Mouse (Mus musculus): ENCODE results near the gene Olfr1308.

- TF ChIP-seq CTCF (IDR thresholded peaks at IDR 0.05; ENCODE audit: extremely low read depth, insufficient read depth, insufficient read length, insufficient replicate concordance): no peak
- no peak for TF ChIP-seq POLR2A (IDR thresholded peaks at IDR 0.05; ENCODE audit: low read depth, low read length)
Measured at GRCm38 (mm10) chr2:111990181-111990580, 25.4 kb upstream of the Olfr1308 start, which contains the start of gene Olfr1309.
